Mouse (Mus musculus) CH12.LX (cell line): ENCODE measurements around the gene Ank2. TPM values are rescaled to one million over a fixed set of nuclear protein-coding genes. Genes with fewer than 3 reads are reported as not detected.

ENCODE experiments used
- DNase-seq: peaks from one replicate; pipeline ENCODE4 v3.0.0-alpha.2; 2013; ENCODE audit errors: extremely low read depth
- H3K27ac ChIP-seq: 2 replicates; pipeline ENCODE4 v1.5.1; 2012; ENCODE audit warnings: low read depth, mild to moderate bottlenecking, control low read depth, moderate library complexity; ENCODE audit not compliant: insufficient read depth
- H3K27me3 ChIP-seq: replicated peaks from 2 replicates; pipeline ENCODE3; 2012; ENCODE audit warnings: inconsistent platforms
- H3K36me3 ChIP-seq, 2 experiments: replicated peaks in 1 of 2; 2 replicates each; pipeline versions ENCODE3 to v1.6.1; 2012; ENCODE audit warnings: inconsistent platforms in 1 of 2, low read length in 1 of 2, mild to moderate bottlenecking in 1 of 2, mixed read lengths in 1 of 2, moderate library complexity in 1 of 2; ENCODE audit not compliant: control insufficient read depth in 1 of 2, insufficient read depth in 1 of 2
- H3K4me1 ChIP-seq, 2 experiments: 2 replicates each; pipeline ENCODE4 v1.6.1; 2012; ENCODE audit warnings: inconsistent platforms in 1 of 2, moderate library complexity in 1 of 2; ENCODE audit not compliant: insufficient read depth in 2 of 2, control insufficient read depth in 1 of 2
- H3K4me2 ChIP-seq: 2 replicates; pipeline ENCODE4 v1.6.1; 2012; ENCODE audit warnings: low read depth, mild to moderate bottlenecking, control low read depth; ENCODE audit not compliant: poor library complexity, insufficient read depth, severe bottlenecking
- H3K4me3 ChIP-seq, 3 experiments: fragments of 150-350 bp in 1 of 3; sonication (generic) in 1 of 3; replicated peaks in 1 of 3; 2 replicates each; pipeline versions ENCODE3 to v1.5.1; 2011 to 2012; ENCODE audit warnings: low read depth in 2 of 3, low read length in 2 of 3, mild to moderate bottlenecking in 2 of 3, moderate library complexity in 2 of 3, control low read depth in 1 of 3, improper control_type of control experiment in 1 of 3, inconsistent platforms in 1 of 3, mixed read lengths in 1 of 3; ENCODE audit not compliant: poor library complexity in 1 of 3
- H3K79me2 ChIP-seq: replicated peaks from 2 replicates; pipeline ENCODE4 v1.6.1; 2012; ENCODE audit warnings: mild to moderate bottlenecking, moderate library complexity; ENCODE audit not compliant: control insufficient read depth, poor library complexity, insufficient read depth, severe bottlenecking; ENCODE audit errors: extremely low read depth
- H3K9ac ChIP-seq: 2 replicates; pipeline ENCODE4 v1.6.1; 2012; ENCODE audit warnings: low read depth, mild to moderate bottlenecking, control low read depth, moderate library complexity; ENCODE audit not compliant: insufficient read depth
- H3K9me3 ChIP-seq: replicated peaks from 2 replicates; pipeline ENCODE3; 2012; ENCODE audit warnings: low read length, inconsistent platforms, mixed read lengths
- BHLHE40 ChIP-seq: IDR thresholded peaks from 2 replicates; pipeline ENCODE4 v1.6.1; 2011; ENCODE audit warnings: mild to moderate bottlenecking, low read depth, low read length, improper control_type of control experiment
- CHD1 ChIP-seq: IDR thresholded peaks from 2 replicates; pipeline ENCODE4 v1.6.1; 2012; ENCODE audit warnings: low read depth, low read length, improper control_type of control experiment, inconsistent platforms
- CTCF ChIP-seq, 2 experiments: IDR thresholded peaks in 1 of 2; conservative IDR thresholded peaks in 1 of 2; 2 replicates each; pipeline ENCODE4 v1.5.1; 2011 to 2012; ENCODE audit warnings: low read depth in 2 of 2, low read length in 2 of 2, improper control_type of control experiment in 1 of 2, inconsistent platforms in 1 of 2, mild to moderate bottlenecking in 1 of 2, moderate library complexity in 1 of 2
- ETS1 ChIP-seq: conservative IDR thresholded peaks from 2 replicates; pipeline ENCODE4 v1.6.1; 2012; ENCODE audit warnings: low read depth, mild to moderate bottlenecking, inconsistent platforms, low read length, improper control_type of control experiment, moderate library complexity
- GABPA ChIP-seq: IDR thresholded peaks from 2 replicates; pipeline ENCODE4 v1.6.1; 2012; ENCODE audit warnings: low read depth, low read length, improper control_type of control experiment, inconsistent platforms; ENCODE audit not compliant: insufficient replicate concordance
- HCFC1 ChIP-seq: IDR thresholded peaks from 2 replicates; pipeline ENCODE4 v1.6.1; 2012; ENCODE audit warnings: low read depth, mild to moderate bottlenecking, inconsistent platforms, low read length, improper control_type of control experiment
- IRF4 ChIP-seq: IDR thresholded peaks from 2 replicates; pipeline ENCODE4 v1.6.1; 2014; ENCODE audit warnings: low read depth, mild to moderate bottlenecking, inconsistent platforms, low read length, improper control_type of control experiment
- JUN ChIP-seq: IDR thresholded peaks from 2 replicates; pipeline ENCODE4 v1.6.1; 2011; ENCODE audit warnings: low read depth, mild to moderate bottlenecking, low read length, improper control_type of control experiment, moderate library complexity; ENCODE audit not compliant: insufficient read depth
- JUND ChIP-seq: conservative IDR thresholded peaks from 2 replicates; pipeline ENCODE4 v1.6.1; 2011; ENCODE audit warnings: low read depth, low read length, improper control_type of control experiment
- KAT2A ChIP-seq: IDR thresholded peaks from 2 replicates; pipeline ENCODE4 v1.6.1; 2012; ENCODE audit warnings: low read length, improper control_type of control experiment, inconsistent platforms; ENCODE audit not compliant: insufficient replicate concordance
- MAFK ChIP-seq: IDR thresholded peaks from 2 replicates; pipeline ENCODE4 v1.6.1; 2011; ENCODE audit warnings: low read length, improper control_type of control experiment; ENCODE audit not compliant: insufficient replicate concordance
- MEF2A ChIP-seq: IDR thresholded peaks from 2 replicates; pipeline ENCODE4 v1.6.1; 2014; ENCODE audit warnings: low read depth, mild to moderate bottlenecking, inconsistent platforms, low read length, improper control_type of control experiment, borderline replicate concordance
- MYC ChIP-seq: IDR thresholded peaks from 2 replicates; pipeline ENCODE4 v1.6.1; 2011; ENCODE audit warnings: low read depth, mild to moderate bottlenecking, improper control_type of control experiment, low read length
- NELFE ChIP-seq: IDR thresholded peaks from 2 replicates; pipeline ENCODE4 v1.6.1; 2011; ENCODE audit warnings: low read depth, low read length, improper control_type of control experiment
- NRF1 ChIP-seq: IDR thresholded peaks from 2 replicates; pipeline ENCODE4 v1.6.1; 2014; ENCODE audit warnings: low read depth, mild to moderate bottlenecking, inconsistent platforms, low read length, improper control_type of control experiment, moderate library complexity
- PAX5 ChIP-seq: IDR thresholded peaks from 2 replicates; pipeline ENCODE4 v1.6.1; 2012; ENCODE audit warnings: low read length, inconsistent platforms, mixed read lengths
- POLR2A ChIP-seq: IDR thresholded peaks from 2 replicates; pipeline ENCODE4 v1.6.1; 2011; ENCODE audit warnings: low read depth, mild to moderate bottlenecking, improper control_type of control experiment, low read length
- RCOR1 ChIP-seq: conservative IDR thresholded peaks from 2 replicates; pipeline ENCODE4 v1.6.1; 2012; ENCODE audit warnings: low read depth, mild to moderate bottlenecking, inconsistent platforms, low read length, improper control_type of control experiment
- SMC3 ChIP-seq: IDR thresholded peaks from 2 replicates; pipeline ENCODE4 v1.6.1; 2011; ENCODE audit warnings: low read depth, low read length, improper control_type of control experiment
- TBP ChIP-seq: conservative IDR thresholded peaks from 2 replicates; pipeline ENCODE4 v1.6.1; 2011; ENCODE audit warnings: low read depth, low read length, improper control_type of control experiment
- UBTF ChIP-seq: IDR thresholded peaks from 2 replicates; pipeline ENCODE4 v1.6.1; 2012; ENCODE audit warnings: low read depth, mild to moderate bottlenecking, inconsistent platforms, low read length, improper control_type of control experiment, moderate library complexity
- USF2 ChIP-seq: conservative IDR thresholded peaks from 2 replicates; pipeline ENCODE4 v1.6.1; 2011; ENCODE audit warnings: low read depth, low read length, improper control_type of control experiment
- ZKSCAN1 ChIP-seq: IDR thresholded peaks from 2 replicates; pipeline ENCODE4 v1.6.1; 2012; ENCODE audit warnings: low read depth, inconsistent platforms, low read length, improper control_type of control experiment, borderline replicate concordance
- ZNF384 ChIP-seq: IDR thresholded peaks from 2 replicates; pipeline ENCODE4 v1.6.1; 2012; ENCODE audit warnings: low read depth, low read length, improper control_type of control experiment, inconsistent platforms
- dilution Hi-C: fragments of 300-500 bp; cut with MboI; formaldehyde crosslinking; loops from 2 replicates; pipeline ENCODE4 v1.14.3; 2020; ENCODE audit warnings: low sequenced_read_pairs; ENCODE audit not compliant: extremely low pct_unique_long_range_greater_than_20kb, extremely low pct_ligation_motif_present
- in situ Hi-C: fragments of 300-500 bp; cut with MboI; formaldehyde crosslinking; loops from 3 replicates; pipeline ENCODE4 v1.14.3; 2019; ENCODE audit warnings: low sequenced_read_pairs, low pct_ligation_motif_present, low pct_unique_long_range_greater_than_20kb, mixed read lengths
- polyA plus RNA-seq: library from polyadenylated mRNA; unstranded; fragments of >175 nt; gene quantifications from 2 replicates; pipeline ENCODE4 v1.2.1, GENCODE M21; 2012; ENCODE audit warnings: low read depth; ENCODE audit not compliant: insufficient read length
- total RNA-seq, 2 experiments: library from RNA; depleted of rRNA; stranded (reverse); fragments of 300-350 nt in 1 of 2; fragments of >200 nt in 1 of 2; gene quantifications; 2 replicates each; pipeline ENCODE4 v1.2.3; 2012 to 2014

The Ank2 gene
- total and polyA plus RNA-seq, 3 experiments: 3.9 to 20.9 (median 12.2) TPM

- no peak for TF ChIP-seq PAX5
- Histone ChIP-seq H3K4me1 (no peaks in the 10 kb centered on the region), H3K27ac (no peak overlapping the region), H3K4me2 (no peak overlapping the region), H3K79me2 (no peaks in the 10 kb centered on the region), H3K27me3 (no peaks in the 10 kb centered on the region), H3K9ac (no peak overlapping the region), H3K36me3 (no peaks in the 10 kb centered on the region), H3K4me3 (no peak overlapping the region), H3K9me3 (no peaks in the 10 kb centered on the region)
- no peak for DNase-seq
- dilution Hi-C loops (no loop called here), in situ Hi-C loops (no loop called here)
Observed at GRCm38 (mm10) chr3:127156080-127156479, 343.1 kb downstream of the Ank2 start.

GRCm38 (mm10) chr3:127153861-127154260 lies 345.3 kb downstream of the Ank2 start:
- in situ Hi-C loops: no loop called here
- no peaks in the 10 kb centered on the region for H3K36me3 ChIP-seq
- no peak overlapping the region for H3K9ac ChIP-seq
- H3K27ac ChIP-seq: no peak overlapping the region
- dilution Hi-C loops: no loop called here
- H3K27me3 ChIP-seq: no peaks in the 10 kb centered on the region
- H3K79me2 ChIP-seq: no peaks in the 10 kb centered on the region; the same call in 1 of the 2 replicates
- TF ChIP-seq SMC3 (no peak), JUND (no peak), UBTF (no peak), ZNF384 (no peak), USF2 (no peak), PAX5 (no peak), CTCF (conservative IDR thresholded peaks at IDR 0.05 in 1 of 2, IDR thresholded peaks at IDR 0.05 in 1 of 2; ENCODE audit: low read depth in 2 of 2, low read length in 2 of 2) (no peak), NRF1 (no peak), MEF2A (no peak), ZKSCAN1 (no peak), MAFK (no peak), RCOR1 (no peak), POLR2A (no peak)
- H3K4me3 ChIP-seq: no peak overlapping the region
- H3K9me3 ChIP-seq: no peaks in the 10 kb centered on the region
- H3K4me1 ChIP-seq: no peaks in the 10 kb centered on the region
- no peak for DNase-seq
- no peak overlapping the region for H3K4me2 ChIP-seq

GRCm38 (mm10) chr3:127153443-127153842 lies 345.7 kb downstream of the Ank2 start:
- no peak overlapping the region for H3K9ac ChIP-seq
- H3K27me3 ChIP-seq: no peaks in the 10 kb centered on the region
- H3K79me2 ChIP-seq: no peaks in the 10 kb centered on the region; the same call in 1 of the 2 replicates
- dilution Hi-C loops: no loop called here
- no peak overlapping the region for H3K4me2 ChIP-seq
- H3K36me3 ChIP-seq: no peaks in the 10 kb centered on the region
- no peak overlapping the region for H3K27ac ChIP-seq
- H3K4me3 ChIP-seq: no peak overlapping the region
- TF ChIP-seq CTCF (conservative IDR thresholded peaks at IDR 0.05 in 1 of 2, IDR thresholded peaks at IDR 0.05 in 1 of 2; ENCODE audit: low read depth in 2 of 2, low read length in 2 of 2): no peak
- TF ChIP-seq GABPA: no peak
- no peak for TF ChIP-seq HCFC1
- no peak for TF ChIP-seq ZNF384
- no peak for TF ChIP-seq IRF4
- no peak for TF ChIP-seq NELFE
- TF ChIP-seq CHD1: no peak
- TF ChIP-seq ZKSCAN1: no peak
- TF ChIP-seq JUN: no peak
- TF ChIP-seq TBP: no peak
- TF ChIP-seq ETS1: no peak
- TF ChIP-seq BHLHE40: no peak
- no peak for TF ChIP-seq MYC
- no peak for TF ChIP-seq POLR2A
- no peak for TF ChIP-seq KAT2A
- no peak for TF ChIP-seq RCOR1
- H3K9me3 ChIP-seq: no peaks in the 10 kb centered on the region
- no peak for DNase-seq
- no peaks in the 10 kb centered on the region for H3K4me1 ChIP-seq
- in situ Hi-C loops: no loop called here
